Mouse (Mus musculus) CH12.LX (cell line): Measurements from ENCODE around the gene Xlr5b. TPM values are rescaled to one million over a fixed set of nuclear protein-coding genes. Genes with fewer than 3 reads are reported as not detected.
"Not testable (repeated sequence)": the region's sequence is repeated elsewhere in the genome, so short reads cannot be mapped to it uniquely, and the experiment has no call there.

Experiments used
- DNase-seq: peaks from one replicate; pipeline ENCODE4 v3.0.0-alpha.2; 2013; ENCODE audit errors: extremely low read depth
- H3K27ac ChIP-seq: 2 replicates; pipeline ENCODE4 v1.5.1; 2012; ENCODE audit warnings: low read depth, mild to moderate bottlenecking, control low read depth, moderate library complexity; ENCODE audit not compliant: insufficient read depth
- H3K27me3 ChIP-seq: replicated peaks from 2 replicates; pipeline ENCODE3; 2012; ENCODE audit warnings: inconsistent platforms
- H3K36me3 ChIP-seq, 2 experiments: replicated peaks in 1 of 2; 2 replicates each; pipeline versions ENCODE3 to v1.6.1; 2012; ENCODE audit warnings: inconsistent platforms in 1 of 2, low read length in 1 of 2, mild to moderate bottlenecking in 1 of 2, mixed read lengths in 1 of 2, moderate library complexity in 1 of 2; ENCODE audit not compliant: control insufficient read depth in 1 of 2, insufficient read depth in 1 of 2
- H3K4me1 ChIP-seq, 2 experiments: 2 replicates each; pipeline ENCODE4 v1.6.1; 2012; ENCODE audit warnings: inconsistent platforms in 1 of 2, moderate library complexity in 1 of 2; ENCODE audit not compliant: insufficient read depth in 2 of 2, control insufficient read depth in 1 of 2
- H3K4me2 ChIP-seq: 2 replicates; pipeline ENCODE4 v1.6.1; 2012; ENCODE audit warnings: low read depth, mild to moderate bottlenecking, control low read depth; ENCODE audit not compliant: poor library complexity, insufficient read depth, severe bottlenecking
- H3K4me3 ChIP-seq, 3 experiments: fragments of 150-350 bp in 1 of 3; sonication (generic) in 1 of 3; replicated peaks in 1 of 3; 2 replicates each; pipeline versions ENCODE3 to v1.5.1; 2011 to 2012; ENCODE audit warnings: low read depth in 2 of 3, low read length in 2 of 3, mild to moderate bottlenecking in 2 of 3, moderate library complexity in 2 of 3, control low read depth in 1 of 3, improper control_type of control experiment in 1 of 3, inconsistent platforms in 1 of 3, mixed read lengths in 1 of 3; ENCODE audit not compliant: poor library complexity in 1 of 3
- H3K79me2 ChIP-seq: replicated peaks from 2 replicates; pipeline ENCODE4 v1.6.1; 2012; ENCODE audit warnings: mild to moderate bottlenecking, moderate library complexity; ENCODE audit not compliant: control insufficient read depth, poor library complexity, insufficient read depth, severe bottlenecking; ENCODE audit errors: extremely low read depth
- H3K9ac ChIP-seq: 2 replicates; pipeline ENCODE4 v1.6.1; 2012; ENCODE audit warnings: low read depth, mild to moderate bottlenecking, control low read depth, moderate library complexity; ENCODE audit not compliant: insufficient read depth
- H3K9me3 ChIP-seq: replicated peaks from 2 replicates; pipeline ENCODE3; 2012; ENCODE audit warnings: low read length, inconsistent platforms, mixed read lengths
- NRF1 ChIP-seq: IDR thresholded peaks from 2 replicates; pipeline ENCODE4 v1.6.1; 2014; ENCODE audit warnings: low read depth, mild to moderate bottlenecking, inconsistent platforms, low read length, improper control_type of control experiment, moderate library complexity
- dilution Hi-C: fragments of 300-500 bp; cut with MboI; formaldehyde crosslinking; loops from 2 replicates; pipeline ENCODE4 v1.14.3; 2020; ENCODE audit warnings: low sequenced_read_pairs; ENCODE audit not compliant: extremely low pct_unique_long_range_greater_than_20kb, extremely low pct_ligation_motif_present
- in situ Hi-C: fragments of 300-500 bp; cut with MboI; formaldehyde crosslinking; loops from 3 replicates; pipeline ENCODE4 v1.14.3; 2019; ENCODE audit warnings: low sequenced_read_pairs, low pct_ligation_motif_present, low pct_unique_long_range_greater_than_20kb, mixed read lengths
- polyA plus RNA-seq: library from polyadenylated mRNA; unstranded; fragments of >175 nt; gene quantifications from 2 replicates; pipeline ENCODE4 v1.2.1, GENCODE M21; 2012; ENCODE audit warnings: low read depth; ENCODE audit not compliant: insufficient read length
- total RNA-seq, 2 experiments: library from RNA; depleted of rRNA; stranded (reverse); fragments of 300-350 nt in 1 of 2; fragments of >200 nt in 1 of 2; gene quantifications; 2 replicates each; pipeline ENCODE4 v1.2.3; 2012 to 2014

Gene Xlr5b
- total and polyA plus RNA-seq, 3 experiments = not detected

- H3K27me3 ChIP-seq, H3K79me2 ChIP-seq, dilution Hi-C loops, H3K36me3 ChIP-seq, H3K27ac ChIP-seq, in situ Hi-C loops, H3K4me3 ChIP-seq, H3K4me2 ChIP-seq, H3K4me1 ChIP-seq, H3K9ac ChIP-seq, H3K9me3 ChIP-seq, DNase-seq: not testable (repeated sequence)
- peak; percentile 56 for TF ChIP-seq NRF1
These were observed 43.3 kb downstream of the Xlr5b start, which contains the start of gene Xlr3b for GRCm38 (mm10) chrX:73191934-73192333. Xlr3b (plus strand) TSS chrX:73192207.

Other genes starting within 250 kb of the Xlr5b start
- gene Cetn2, start 230.4 kb upstream of the Xlr5b start, total RNA-seq (2012; rRNA removed) = 31.4 and 38.4 TPM in 2 replicates
- 65.3 and 78.6 TPM in 2 replicates for gene Cetn2, start 230.4 kb upstream of the Xlr5b start, total RNA-seq (2014; rRNA removed)
- 52.1 and 55.9 TPM in 2 replicates for gene Cetn2, start 230.4 kb upstream of the Xlr5b start, polyA plus RNA-seq
- 7.0 and 7.3 TPM in 2 replicates for gene Nsdhl, start 230.2 kb upstream of the Xlr5b start, total RNA-seq (2012; rRNA removed)
- 12.9 and 17.8 TPM in 2 replicates for gene Nsdhl, start 230.2 kb upstream of the Xlr5b start, total RNA-seq (2014; rRNA removed)
- 20.0 and 20.5 TPM in 2 replicates for gene Nsdhl, start 230.2 kb upstream of the Xlr5b start, polyA plus RNA-seq
- gene Zfp185, start 161.5 kb upstream of the Xlr5b start, total RNA-seq (2012; rRNA removed) = not detected in 2 replicates
- not detected in 2 replicates for gene Zfp185, start 161.5 kb upstream of the Xlr5b start, total RNA-seq (2014; rRNA removed)
- gene Zfp185, start 161.5 kb upstream of the Xlr5b start, polyA plus RNA-seq = not detected in 2 replicates
- 0.08 TPM in 1 of 2 replicates, not detected in the other for gene Pnma5, start 111.7 kb upstream of the Xlr5b start, total RNA-seq (2012; rRNA removed)
- 0.07 TPM in 1 of 2 replicates, not detected in the other for gene Pnma5, start 111.7 kb upstream of the Xlr5b start, total RNA-seq (2014; rRNA removed)
- 0.38 TPM in 1 of 2 replicates, not detected in the other for gene Pnma5, start 111.7 kb upstream of the Xlr5b start, polyA plus RNA-seq
- not detected in 2 replicates for gene Pnma3, start 84.0 kb upstream of the Xlr5b start, total RNA-seq (2012; rRNA removed)
- gene Pnma3, start 84.0 kb upstream of the Xlr5b start, total RNA-seq (2014; rRNA removed) = not detected in 2 replicates
- gene Pnma3, start 84.0 kb upstream of the Xlr5b start, polyA plus RNA-seq = not detected in 2 replicates
- gene Xlr4a, start 66.3 kb upstream of the Xlr5b start, total RNA-seq (2012; rRNA removed) = 1.3 and 2.3 TPM in 2 replicates
- gene Xlr4a, start 66.3 kb upstream of the Xlr5b start, total RNA-seq (2014; rRNA removed) = 0.39 and 1.7 TPM in 2 replicates
- gene Xlr4a, start 66.3 kb upstream of the Xlr5b start, polyA plus RNA-seq = 0.95 TPM in 1 of 2 replicates, not detected in the other
- gene Xlr3a, start 51.7 kb upstream of the Xlr5b start, total RNA-seq (2012; rRNA removed) = 18.5 and 24.1 TPM in 2 replicates
- gene Xlr3a, start 51.7 kb upstream of the Xlr5b start, total RNA-seq (2014; rRNA removed) = 18.1 and 19.5 TPM in 2 replicates
- 10.5 and 13.6 TPM in 2 replicates for gene Xlr3a, start 51.7 kb upstream of the Xlr5b start, polyA plus RNA-seq
- 0.17 and 0.55 TPM in 2 replicates for gene Gm14685, start 31.7 kb upstream of the Xlr5b start, total RNA-seq (2012; rRNA removed)
- gene Gm14685, start 31.7 kb upstream of the Xlr5b start, total RNA-seq (2014; rRNA removed) = 0.47 and 0.59 TPM in 2 replicates
- 1.1 and 1.5 TPM in 2 replicates for gene Gm14685, start 31.7 kb upstream of the Xlr5b start, polyA plus RNA-seq
- gene DXBay18, start 654 bp downstream of the Xlr5b start, total RNA-seq (2012; rRNA removed) = 0.08 and 0.21 TPM in 2 replicates
- 0.15 TPM in 1 of 2 replicates, not detected in the other for gene DXBay18, start 654 bp downstream of the Xlr5b start, total RNA-seq (2014; rRNA removed)
- 0.43 TPM in 1 of 2 replicates, not detected in the other for gene DXBay18, start 654 bp downstream of the Xlr5b start, polyA plus RNA-seq
- gene Spin2d, start 28.2 kb downstream of the Xlr5b start, total RNA-seq (2012; rRNA removed) = not detected in 2 replicates
- gene Spin2d, start 28.2 kb downstream of the Xlr5b start, total RNA-seq (2014; rRNA removed) = not detected in 2 replicates
- not detected in 2 replicates for gene Spin2d, start 28.2 kb downstream of the Xlr5b start, polyA plus RNA-seq
- gene Xlr3b, start 43.4 kb downstream of the Xlr5b start, total RNA-seq (2012; rRNA removed) = 3.1 and 3.4 TPM in 2 replicates
- gene Xlr3b, start 43.4 kb downstream of the Xlr5b start, total RNA-seq (2014; rRNA removed) = 2.3 and 3.7 TPM in 2 replicates
- gene Xlr3b, start 43.4 kb downstream of the Xlr5b start, polyA plus RNA-seq = 1.4 and 1.8 TPM in 2 replicates
- 29.5 and 36.0 TPM in 2 replicates for gene Xlr4b, start 65.5 kb downstream of the Xlr5b start, total RNA-seq (2012; rRNA removed)
- gene Xlr4b, start 65.5 kb downstream of the Xlr5b start, total RNA-seq (2014; rRNA removed) = 107 and 126 TPM in 2 replicates
- 65.7 and 68.6 TPM in 2 replicates for gene Xlr4b, start 65.5 kb downstream of the Xlr5b start, polyA plus RNA-seq
- 3.5 and 4.9 TPM in 2 replicates for gene F8a, start 79.5 kb downstream of the Xlr5b start, total RNA-seq (2012; rRNA removed)
- gene F8a, start 79.5 kb downstream of the Xlr5b start, total RNA-seq (2014; rRNA removed) = 3.5 and 4.9 TPM in 2 replicates
- 3.7 and 5.0 TPM in 2 replicates for gene F8a, start 79.5 kb downstream of the Xlr5b start, polyA plus RNA-seq
- 35.6 and 38.0 TPM in 2 replicates for gene Xlr4c, start 94.3 kb downstream of the Xlr5b start, total RNA-seq (2012; rRNA removed)
- 75.0 and 97.6 TPM in 2 replicates for gene Xlr4c, start 94.3 kb downstream of the Xlr5b start, total RNA-seq (2014; rRNA removed)
- 61.1 and 67.8 TPM in 2 replicates for gene Xlr4c, start 94.3 kb downstream of the Xlr5b start, polyA plus RNA-seq
- gene Xlr3c, start 116.6 kb downstream of the Xlr5b start, total RNA-seq (2012; rRNA removed) = 12.7 and 12.9 TPM in 2 replicates
- 4.5 and 6.0 TPM in 2 replicates for gene Xlr3c, start 116.6 kb downstream of the Xlr5b start, total RNA-seq (2014; rRNA removed)
- 2.3 and 3.9 TPM in 2 replicates for gene Xlr3c, start 116.6 kb downstream of the Xlr5b start, polyA plus RNA-seq
- not detected in 2 replicates for gene Xlr5a, start 144.2 kb downstream of the Xlr5b start, total RNA-seq (2012; rRNA removed)
- 0.20 TPM in 1 of 2 replicates, not detected in the other for gene Xlr5a, start 144.2 kb downstream of the Xlr5b start, total RNA-seq (2014; rRNA removed)
- gene Xlr5a, start 144.2 kb downstream of the Xlr5b start, polyA plus RNA-seq = not detected in 2 replicates
- gene Xlr5c, start 144.2 kb downstream of the Xlr5b start, total RNA-seq (2012; rRNA removed) = 0.13 and 0.17 TPM in 2 replicates
- gene Xlr5c, start 144.2 kb downstream of the Xlr5b start, total RNA-seq (2014; rRNA removed) = 0.16 and 0.38 TPM in 2 replicates
- 0.51 and 0.63 TPM in 2 replicates for gene Xlr5c, start 144.2 kb downstream of the Xlr5b start, polyA plus RNA-seq
- not detected in 2 replicates for gene Gm45015, start 188.0 kb downstream of the Xlr5b start, total RNA-seq (2012; rRNA removed)
- gene Gm45015, start 188.0 kb downstream of the Xlr5b start, total RNA-seq (2014; rRNA removed) = not detected in 2 replicates
- not detected in 2 replicates for gene Gm45015, start 188.0 kb downstream of the Xlr5b start, polyA plus RNA-seq
- gene Zfp275, start 193.8 kb downstream of the Xlr5b start, total RNA-seq (2012; rRNA removed) = 15.5 and 16.1 TPM in 2 replicates
- 19.1 and 19.9 TPM in 2 replicates for gene Zfp275, start 193.8 kb downstream of the Xlr5b start, total RNA-seq (2014; rRNA removed)
- 15.1 and 17.9 TPM in 2 replicates for gene Zfp275, start 193.8 kb downstream of the Xlr5b start, polyA plus RNA-seq
- not detected in 2 replicates for gene Gm18336, start 249.9 kb downstream of the Xlr5b start, total RNA-seq (2012; rRNA removed)
- gene Gm18336, start 249.9 kb downstream of the Xlr5b start, total RNA-seq (2014; rRNA removed) = not detected in 2 replicates
- not detected in 2 replicates for gene Gm18336, start 249.9 kb downstream of the Xlr5b start, polyA plus RNA-seq